Mouse (Mus musculus) CH12.LX (cell line): ENCODE measurements around the gene Olfr351.

Experiments used
- CHD2 ChIP-seq: IDR thresholded peaks from 2 replicates; pipeline ENCODE4 v1.6.1; 2011; ENCODE audit warnings: low read length, improper control_type of control experiment
- CTCF ChIP-seq, 2 experiments: IDR thresholded peaks in 1 of 2; conservative IDR thresholded peaks in 1 of 2; 2 replicates each; pipeline ENCODE4 v1.5.1; 2011 to 2012; ENCODE audit warnings: low read depth in 2 of 2, low read length in 2 of 2, improper control_type of control experiment in 1 of 2, inconsistent platforms in 1 of 2, mild to moderate bottlenecking in 1 of 2, moderate library complexity in 1 of 2
- E2F4 ChIP-seq: IDR thresholded peaks from 2 replicates; pipeline ENCODE4 v1.6.1; 2011; ENCODE audit warnings: low read depth, low read length, improper control_type of control experiment; ENCODE audit not compliant: insufficient replicate concordance
- EP300 ChIP-seq: IDR thresholded peaks from 2 replicates; pipeline ENCODE4 v1.6.1; 2011; ENCODE audit warnings: low read length, improper control_type of control experiment
- HCFC1 ChIP-seq: IDR thresholded peaks from 2 replicates; pipeline ENCODE4 v1.6.1; 2012; ENCODE audit warnings: low read depth, mild to moderate bottlenecking, inconsistent platforms, low read length, improper control_type of control experiment
- KAT2A ChIP-seq: IDR thresholded peaks from 2 replicates; pipeline ENCODE4 v1.6.1; 2012; ENCODE audit warnings: low read length, improper control_type of control experiment, inconsistent platforms; ENCODE audit not compliant: insufficient replicate concordance
- POLR2A ChIP-seq: IDR thresholded peaks from 2 replicates; pipeline ENCODE4 v1.6.1; 2011; ENCODE audit warnings: low read depth, mild to moderate bottlenecking, improper control_type of control experiment, low read length
- RCOR1 ChIP-seq: conservative IDR thresholded peaks from 2 replicates; pipeline ENCODE4 v1.6.1; 2012; ENCODE audit warnings: low read depth, mild to moderate bottlenecking, inconsistent platforms, low read length, improper control_type of control experiment
- ZC3H11A ChIP-seq: IDR thresholded peaks from 2 replicates; pipeline ENCODE4 v1.6.1; 2012; ENCODE audit warnings: low read depth, mild to moderate bottlenecking, inconsistent platforms, low read length, improper control_type of control experiment
- ZKSCAN1 ChIP-seq: IDR thresholded peaks from 2 replicates; pipeline ENCODE4 v1.6.1; 2012; ENCODE audit warnings: low read depth, inconsistent platforms, low read length, improper control_type of control experiment, borderline replicate concordance

- no peak for TF ChIP-seq EP300
- no peak for TF ChIP-seq POLR2A
- TF ChIP-seq CTCF (conservative IDR thresholded peaks at IDR 0.05 in 1 of 2, IDR thresholded peaks at IDR 0.05 in 1 of 2; ENCODE audit: low read depth in 2 of 2, low read length in 2 of 2) = no peak
- TF ChIP-seq CHD2 = no peak
- TF ChIP-seq ZC3H11A = no peak
- TF ChIP-seq KAT2A = no peak
- no peak for TF ChIP-seq RCOR1
- TF ChIP-seq E2F4 = no peak
- TF ChIP-seq HCFC1 = no peak
- TF ChIP-seq ZKSCAN1 = no peak
Observed at GRCm38 (mm10) chr2:36816932-36817331, 45.5 kb downstream of the Olfr351 start, which contains the start of gene Olfr3.
